Mouse (Mus musculus) limb, embryonic 10.5 days (tissue): ENCODE measurements around the gene Olfr391-ps. TPM values are rescaled to one million over a fixed set of nuclear protein-coding genes. Genes with fewer than 3 reads are reported as not detected.

Experiments used
- DNase-seq: peaks from one replicate; pipeline ENCODE4 v3.0.0-alpha.2; 2017; ENCODE audit warnings: low spot score
- H3K27ac ChIP-seq: fragments of 300-500 bp; sonication (generic); 2 replicates; pipeline ENCODE4 v1.5.1; 2016; ENCODE audit warnings: mild to moderate bottlenecking
- H3K27me3 ChIP-seq: fragments of 300-500 bp; sonication (generic); 2 replicates; pipeline ENCODE4 v1.6.1; 2016; ENCODE audit warnings: low read depth, mild to moderate bottlenecking; ENCODE audit not compliant: poor library complexity, severe bottlenecking
- H3K36me3 ChIP-seq: fragments of 300-500 bp; sonication (generic); 2 replicates; pipeline ENCODE4 v1.6.1; 2016; ENCODE audit warnings: mild to moderate bottlenecking, moderate library complexity
- H3K4me1 ChIP-seq: fragments of 300-500 bp; sonication (generic); 2 replicates; pipeline ENCODE4 v1.6.1; 2016
- H3K4me3 ChIP-seq: fragments of 300-500 bp; sonication (generic); 2 replicates; pipeline ENCODE4 v1.5.1; 2016; ENCODE audit warnings: mild to moderate bottlenecking, moderate library complexity
- H3K9me3 ChIP-seq: fragments of 300-500 bp; sonication (generic); replicated peaks from 2 replicates; pipeline ENCODE4 v1.6.1; 2016; ENCODE audit warnings: mild to moderate bottlenecking
- WGBS: fragments of 180-500 bp; shearing (Covaris S2); methylation state at CpG from one replicate; pipeline ENCODE4 v1.1.7; 2016; 5-methylcytosine and 5-hydroxymethylcytosine counted together
- polyA plus RNA-seq: library from polyadenylated mRNA; unstranded; fragments of >200 nt; fragmentation: Nextera tagmentation; extraction: Ambion mirVana; gene quantifications from 2 replicates; pipeline ENCODE4 v1.2.1, GENCODE M21; 2016

Gene Olfr391-ps
- not detected in 2 replicates for polyA plus RNA-seq

- no peak within 1 kb of the TSS for H3K4me3 ChIP-seq
- DNase-seq, result no peak
- 29% methylated on average over 1 of the region's 1 CpGs for WGBS
- H3K27ac ChIP-seq, result no peak within 1 kb of the TSS
- H3K36me3 ChIP-seq, result no peaks in the 10 kb centered on the region
- no peaks in the 10 kb centered on the region for H3K4me1 ChIP-seq
- no peaks in the 10 kb centered on the region for H3K27me3 ChIP-seq
- H3K9me3 ChIP-seq, result no peaks in the 10 kb centered on the region
Observed at GRCm38 (mm10) chr11:73802952-73803351, at the start of gene Olfr391-ps. Gene Olfr391-ps (minus strand): TSS chr11:73803052.

- no peaks in the 10 kb centered on the region for H3K27me3 ChIP-seq
- DNase-seq, result no peak
- H3K4me1 ChIP-seq, result no peaks in the 10 kb centered on the region
- H3K4me3 ChIP-seq, result no peak within 1 kb of the TSS
- H3K27ac ChIP-seq, result no peak within 1 kb of the TSS
- no peaks in the 10 kb centered on the region for H3K36me3 ChIP-seq
- no peaks in the 10 kb centered on the region for H3K9me3 ChIP-seq
Observed at GRCm38 (mm10) chr11:73851354-73851753, 48.5 kb upstream of the Olfr391-ps start, which contains the start of gene Olfr393. Gene Olfr393 (minus strand): TSS chr11:73851454.

- DNase-seq, result no peak
- Histone ChIP-seq H3K27ac (no peak within 1 kb of the TSS), H3K36me3 (no peaks in the 10 kb centered on the region), H3K4me1 (no peaks in the 10 kb centered on the region), H3K9me3 (no peaks in the 10 kb centered on the region; the same call in 1 of the 2 replicates), H3K4me3 (no peak within 1 kb of the TSS), H3K27me3 (no peaks in the 10 kb centered on the region)
- 97% methylated on average over 1 of the region's 1 CpGs for WGBS
Observed at GRCm38 (mm10) chr11:73816949-73817348, 14.1 kb upstream of the Olfr391-ps start, which contains the start of gene Olfr392. Gene Olfr392 (minus strand): TSS chr11:73817049.

- H3K9me3 ChIP-seq, result no peaks in the 10 kb centered on the region
- H3K36me3 ChIP-seq, result no peaks in the 10 kb centered on the region
- H3K4me1 ChIP-seq, result no peaks in the 10 kb centered on the region
- no peaks in the 10 kb centered on the region for H3K27me3 ChIP-seq
- H3K4me3 ChIP-seq, result no peak within 1 kb of the TSS
- no peak for DNase-seq
- 80% methylated on average over 1 of the region's 1 CpGs for WGBS
- H3K27ac ChIP-seq, result no peak within 1 kb of the TSS
Observed at GRCm38 (mm10) chr11:73782664-73783063, 20.2 kb downstream of the Olfr391-ps start, which contains the start of gene Olfr390. Gene Olfr390 (plus strand): TSS chr11:73782964.

- Histone ChIP-seq H3K4me1 (no peaks in the 10 kb centered on the region), H3K9me3 (no peaks in the 10 kb centered on the region), H3K27ac (no peak within 1 kb of the TSS), H3K4me3 (no peak within 1 kb of the TSS), H3K36me3 (no peaks in the 10 kb centered on the region), H3K27me3 (no peaks in the 10 kb centered on the region)
- DNase-seq, result no peak
- WGBS, result 79% methylated on average over 1 of the region's 1 CpGs
Observed at GRCm38 (mm10) chr11:73780613-73781012, 22.2 kb downstream of the Olfr391-ps start, which contains the start of gene Olfr389. Gene Olfr389 (minus strand): TSS chr11:73780713.

GRCm38 (mm10) chr11:73759115-73759514 is 43.7 kb downstream of the Olfr391-ps start:
- no peak overlapping the region for H3K4me3 ChIP-seq
- DNase-seq, result no peak
- 0 out of 2 replicates have a peak, but pooled peaks cover 3% of the 10 kb centered on the region for H3K9me3 ChIP-seq

More at GRCm38 (mm10) chr11:73759115-73759514, 43.7 kb downstream of the Olfr391-ps start:
- H3K27me3 ChIP-seq, result no peaks in the 10 kb centered on the region
- H3K36me3 ChIP-seq, result no peaks in the 10 kb centered on the region
- H3K4me1 ChIP-seq, result no peaks in the 10 kb centered on the region
- no peak overlapping the region for H3K27ac ChIP-seq

Other genes starting within 250 kb of the Olfr391-ps start
- gene Olfr385, start 210.0 kb downstream of the Olfr391-ps start, polyA plus RNA-seq, result not detected in 2 replicates
- not detected in 2 replicates for gene Olfr384, start 204.5 kb downstream of the Olfr391-ps start, polyA plus RNA-seq
- not detected in 2 replicates for gene Zfp735, start 114.3 kb downstream of the Olfr391-ps start, polyA plus RNA-seq
- not detected in 2 replicates for gene Olfr389, start 22.3 kb downstream of the Olfr391-ps start, polyA plus RNA-seq
- not detected in 2 replicates for gene Olfr390, start 20.1 kb downstream of the Olfr391-ps start, polyA plus RNA-seq
- not detected in 2 replicates for gene Olfr392, start 14.0 kb upstream of the Olfr391-ps start, polyA plus RNA-seq
- gene Olfr393, start 48.4 kb upstream of the Olfr391-ps start, polyA plus RNA-seq, result not detected in 2 replicates
- gene Olfr394, start 87.7 kb upstream of the Olfr391-ps start, polyA plus RNA-seq, result not detected in 2 replicates
- gene Olfr395, start 106.2 kb upstream of the Olfr391-ps start, polyA plus RNA-seq, result not detected in 2 replicates
- gene Olfr23, start 133.6 kb upstream of the Olfr391-ps start, polyA plus RNA-seq, result not detected in 2 replicates
- gene Olfr397, start 157.8 kb upstream of the Olfr391-ps start, polyA plus RNA-seq, result not detected in 2 replicates
- gene Olfr398, start 187.4 kb upstream of the Olfr391-ps start, polyA plus RNA-seq, result not detected in 2 replicates